Mouse (Mus musculus) heart, adult 2 months (tissue): ENCODE measurements around the gene Olfr150. TPM values are rescaled to one million over a fixed set of nuclear protein-coding genes. Genes with fewer than 3 reads are reported as not detected.

Source experiments
- DNase-seq, 2 experiments: peaks; one replicate each; pipeline ENCODE4 v3.0.0; 2021
- H3K27ac ChIP-seq: fragments of 200-600 bp; 2 replicates; pipeline ENCODE4 v1.8.1; 2022
- H3K27me3 ChIP-seq: fragments of 200-500 bp; 2 replicates; pipeline ENCODE4 v1.6.1; 2012; ENCODE audit warnings: mild to moderate bottlenecking, low read length, inconsistent platforms, mixed read lengths; ENCODE audit not compliant: control insufficient read depth, insufficient read depth
- H3K36me3 ChIP-seq: fragments of 200-500 bp; 2 replicates; pipeline ENCODE4 v1.6.1; 2012; ENCODE audit warnings: low read length, inconsistent platforms; ENCODE audit not compliant: control insufficient read depth, insufficient read depth
- H3K4me1 ChIP-seq: fragments of 200-500 bp; 2 replicates; pipeline ENCODE4 v1.6.1; 2011; ENCODE audit warnings: low read length; ENCODE audit not compliant: control insufficient read depth, insufficient read depth
- H3K4me3 ChIP-seq: fragments of 200-600 bp; 2 replicates; pipeline ENCODE4 v1.8.1; 2022
- H3K79me2 ChIP-seq: fragments of 200-500 bp; replicated peaks from 2 replicates; pipeline ENCODE4 v1.6.1; 2012; ENCODE audit warnings: mild to moderate bottlenecking, inconsistent platforms, low read length, moderate library complexity, mixed read lengths; ENCODE audit not compliant: control insufficient read depth, insufficient read depth
- H3K9ac ChIP-seq: fragments of 200-500 bp; 2 replicates; pipeline ENCODE4 v1.6.1; 2012; ENCODE audit warnings: low read depth, mild to moderate bottlenecking, control low read depth, inconsistent platforms, low read length, mixed read lengths
- CTCF ChIP-seq: fragments of 200-600 bp; IDR thresholded peaks from 2 replicates; pipeline ENCODE4 v1.8.1; 2022; ENCODE audit warnings: antibody characterized with exemption, mild to moderate bottlenecking, moderate library complexity
- EP300 ChIP-seq: fragments of 200-500 bp; IDR thresholded peaks from 2 replicates; pipeline ENCODE4 v1.6.1; 2011; ENCODE audit warnings: low read depth, low read length, control low read depth; ENCODE audit not compliant: insufficient read depth
- POLR2A ChIP-seq: fragments of 200-500 bp; IDR thresholded peaks from 2 replicates; pipeline ENCODE4 v1.6.1; 2011; ENCODE audit warnings: mild to moderate bottlenecking, low read depth, low read length, control low read depth; ENCODE audit not compliant: insufficient read depth
- WGBS: fragments of 180-500 bp; shearing (Covaris S2); methylation state at CpG from one replicate; pipeline ENCODE4 v1.1.7; 2018; 5-methylcytosine and 5-hydroxymethylcytosine counted together
- intact Hi-C: fragments of 180-260 bp; cut with DNase I; formaldehyde crosslinking; loops from one replicate; pipeline ENCODE4 v1.15.1; 2025
- polyA plus RNA-seq: library from polyadenylated mRNA; depleted of rRNA; stranded (reverse); fragments of >200 nt; gene quantifications from 2 replicates; pipeline ENCODE4 v1.2.3, GENCODE M21; 2012; rRNA removed
- total RNA-seq, 2 experiments: library from RNA; stranded (reverse); gene quantifications; 2 replicates each; pipeline ENCODE4 v1.2.3; 2021

The Olfr150 gene
- total and polyA plus RNA-seq, 3 experiments, result not detected

DNA sequence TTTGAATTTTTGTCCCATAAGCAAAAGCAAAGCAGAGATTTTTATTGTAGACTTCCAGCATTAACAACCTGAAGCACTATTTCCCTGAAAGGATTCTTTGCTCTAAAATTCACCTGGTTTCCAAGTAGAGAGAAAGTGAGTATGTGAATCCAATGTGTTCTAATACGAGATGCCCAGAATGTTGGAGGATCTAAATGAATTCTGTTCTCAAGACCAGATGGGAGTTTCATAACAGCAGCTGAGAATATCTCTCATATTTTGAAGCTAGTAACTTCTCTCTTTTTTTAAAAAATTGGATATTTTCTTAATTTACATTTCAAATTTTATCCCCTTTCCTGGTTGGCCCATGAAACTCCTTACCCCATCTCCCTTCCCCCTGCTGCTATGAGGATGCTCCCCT lies 15.7 kb downstream of the Olfr150 start:
- DNase-seq, result no peak
- H3K4me3 ChIP-seq, result no peak overlapping the region
- H3K4me1 ChIP-seq, result no peaks in the 10 kb centered on the region
- no peaks in the 10 kb centered on the region for H3K27me3 ChIP-seq
- H3K36me3 ChIP-seq, result no peaks in the 10 kb centered on the region
- 70% methylated on average over 1 of the region's 1 CpGs for WGBS
- intact Hi-C loops, result no loop called here
- TF ChIP-seq CTCF, result no peak
- no peak for TF ChIP-seq EP300
- no peak for TF ChIP-seq POLR2A
- H3K79me2 ChIP-seq, result no peaks in the 10 kb centered on the region
- no peak overlapping the region for H3K27ac ChIP-seq
- no peak overlapping the region for H3K9ac ChIP-seq

DNA sequence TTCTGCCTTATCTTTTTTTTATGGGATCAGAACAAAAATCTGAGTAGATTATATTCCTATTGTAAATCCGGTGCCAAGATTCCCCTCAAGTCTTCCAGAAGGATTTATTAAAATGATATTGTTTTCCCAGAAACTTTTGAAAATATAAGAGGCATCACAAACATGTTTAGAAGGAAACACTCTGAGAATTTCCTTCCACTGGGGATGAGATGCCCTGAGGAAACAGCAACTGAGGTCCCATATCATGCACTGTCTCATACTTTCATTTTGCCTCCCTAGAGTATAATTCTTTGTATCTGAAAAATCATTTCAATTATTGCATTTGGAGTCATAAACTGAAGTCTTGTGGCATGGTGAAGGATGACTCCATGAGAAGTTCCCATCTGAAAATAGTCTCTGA lies 52.4 kb downstream of the Olfr150 start, which contains the start of gene Olfr968:
Gene Olfr968, minus strand, starts transcription at position 101 of the 400 bp plus-strand sequence.
- Histone ChIP-seq H3K9ac (no peak within 1 kb of the TSS), H3K4me3 (no peak within 1 kb of the TSS), H3K79me2 (no peaks in the 10 kb centered on the region), H3K36me3 (no peaks in the 10 kb centered on the region), H3K4me1 (no peaks in the 10 kb centered on the region), H3K27ac (no peak within 1 kb of the TSS), H3K27me3 (no peaks in the 10 kb centered on the region)
- no peak for DNase-seq
- 55% methylated on average over 1 of the region's 1 CpGs for WGBS
- intact Hi-C loops, result no loop called here
- TF ChIP-seq CTCF (no peak), EP300 (no peak), POLR2A (no peak)

Other genes with a start within 250 kb of the Olfr150 start
- gene Olfr44, start 237.0 kb upstream of the Olfr150 start, total RNA-seq, result not detected
- not detected in 2 replicates for gene Olfr44, start 237.0 kb upstream of the Olfr150 start, polyA plus RNA-seq
- not detected for gene Olfr957, start 215.2 kb upstream of the Olfr150 start, total RNA-seq
- not detected in 2 replicates for gene Olfr957, start 215.2 kb upstream of the Olfr150 start, polyA plus RNA-seq
- not detected for gene Olfr958, start 176.9 kb upstream of the Olfr150 start, total RNA-seq
- not detected in 2 replicates for gene Olfr958, start 176.9 kb upstream of the Olfr150 start, polyA plus RNA-seq
- gene Olfr959, start 155.4 kb upstream of the Olfr150 start, total RNA-seq, result not detected
- gene Olfr959, start 155.4 kb upstream of the Olfr150 start, polyA plus RNA-seq, result not detected in 2 replicates
- under 1 TPM; 0.14 to 0.26 TPM for gene AW551984, start 126.6 kb upstream of the Olfr150 start, total RNA-seq
- gene AW551984, start 126.6 kb upstream of the Olfr150 start, polyA plus RNA-seq, result 0.20 and 0.67 TPM in 2 replicates
- not detected for gene Olfr148, start 120.3 kb upstream of the Olfr150 start, total RNA-seq
- gene Olfr148, start 120.3 kb upstream of the Olfr150 start, polyA plus RNA-seq, result not detected in 2 replicates
- gene Olfr960, start 109.6 kb upstream of the Olfr150 start, total RNA-seq, result not detected
- not detected in 2 replicates for gene Olfr960, start 109.6 kb upstream of the Olfr150 start, polyA plus RNA-seq
- not detected for gene Olfr961, start 85.9 kb upstream of the Olfr150 start, total RNA-seq
- gene Olfr961, start 85.9 kb upstream of the Olfr150 start, polyA plus RNA-seq, result not detected in 2 replicates
- gene Olfr963, start 63.8 kb upstream of the Olfr150 start, total RNA-seq, result not detected
- gene Olfr963, start 63.8 kb upstream of the Olfr150 start, polyA plus RNA-seq, result not detected in 2 replicates
- not detected for gene Olfr149, start 23.9 kb upstream of the Olfr150 start, total RNA-seq
- gene Olfr149, start 23.9 kb upstream of the Olfr150 start, polyA plus RNA-seq, result not detected in 2 replicates
- gene Olfr965, start 19.6 kb upstream of the Olfr150 start, total RNA-seq, result not detected
- not detected in 2 replicates for gene Olfr965, start 19.6 kb upstream of the Olfr150 start, polyA plus RNA-seq
- gene Olfr967, start 15.3 kb downstream of the Olfr150 start, total RNA-seq, result not detected
- gene Olfr967, start 15.3 kb downstream of the Olfr150 start, polyA plus RNA-seq, result not detected in 2 replicates
- not detected for gene Olfr968, start 52.3 kb downstream of the Olfr150 start, total RNA-seq
- not detected in 2 replicates for gene Olfr968, start 52.3 kb downstream of the Olfr150 start, polyA plus RNA-seq
- gene Olfr969, start 60.0 kb downstream of the Olfr150 start, total RNA-seq, result not detected
- gene Olfr969, start 60.0 kb downstream of the Olfr150 start, polyA plus RNA-seq, result not detected in 2 replicates
- gene Olfr970, start 77.9 kb downstream of the Olfr150 start, total RNA-seq, result not detected
- gene Olfr970, start 77.9 kb downstream of the Olfr150 start, polyA plus RNA-seq, result not detected in 2 replicates
- gene Olfr971, start 105.9 kb downstream of the Olfr150 start, total RNA-seq, result not detected
- not detected in 2 replicates for gene Olfr971, start 105.9 kb downstream of the Olfr150 start, polyA plus RNA-seq
- gene Olfr972, start 135.4 kb downstream of the Olfr150 start, total RNA-seq, result not detected
- gene Olfr972, start 135.4 kb downstream of the Olfr150 start, polyA plus RNA-seq, result not detected in 2 replicates
- gene Olfr229, start 176.4 kb downstream of the Olfr150 start, total RNA-seq, result not detected
- not detected in 2 replicates for gene Olfr229, start 176.4 kb downstream of the Olfr150 start, polyA plus RNA-seq
- not detected for gene Olfr974, start 206.5 kb downstream of the Olfr150 start, total RNA-seq
- gene Olfr974, start 206.5 kb downstream of the Olfr150 start, polyA plus RNA-seq, result not detected in 2 replicates
- not detected for gene Olfr975, start 221.1 kb downstream of the Olfr150 start, total RNA-seq
- not detected in 2 replicates for gene Olfr975, start 221.1 kb downstream of the Olfr150 start, polyA plus RNA-seq
- gene Olfr976, start 230.2 kb downstream of the Olfr150 start, total RNA-seq, result not detected
- gene Olfr976, start 230.2 kb downstream of the Olfr150 start, polyA plus RNA-seq, result not detected in 2 replicates